Mouse (Mus musculus) erythroblast, embryonic 14.5 days (primary cell): Measurements from ENCODE around the gene Ipo13.

Source experiments
- GATA1 ChIP-seq: IDR thresholded peaks from 2 replicates; pipeline ENCODE4 v1.6.1; 2012; ENCODE audit warnings: low read length, inconsistent platforms, mixed read lengths
- TAL1 ChIP-seq: IDR thresholded peaks from 3 replicates; pipeline ENCODE4 v1.6.1; 2012; ENCODE audit warnings: low read length, inconsistent platforms, mixed read lengths

- TF ChIP-seq GATA1 = no peak
- no peak for TF ChIP-seq TAL1
These were observed 798 bp upstream of the Ipo13 start for GRCm38 (mm10) chr4:117915489-117916105.
